Mouse (Mus musculus) layer of hippocampus, postnatal 10 days (tissue): Measurements from ENCODE around the gene Ccr7. TPM values are rescaled to one million over a fixed set of nuclear protein-coding genes. Genes with fewer than 3 reads are reported as not detected.

ENCODE experiments used
- DNase-seq, 2 experiments: peaks; one replicate each; pipeline ENCODE4 v3.0.0; 2021; ENCODE audit warnings: low spot score in 2 of 2
- total RNA-seq, 2 experiments: library from RNA; stranded (reverse); gene quantifications; 2 replicates each; pipeline ENCODE4 v1.2.3; 2021

Gene Ccr7
- total RNA-seq, 2 experiments from 2014 or later = not detected

GRCm38 (mm10) chr11:99153767-99154753 lies 817 bp downstream of the Ccr7 start:
- no peak for DNase-seq

GRCm38 (mm10) chr11:99152323-99153144 lies 2.3 kb downstream of the Ccr7 start:
- no peak for DNase-seq

- no peak for DNase-seq
Observed at GRCm38 (mm10) chr11:99151333-99151930, 3.4 kb downstream of the Ccr7 start.

- DNase-seq = no peak
Observed at GRCm38 (mm10) chr11:99150889-99151288, 4.0 kb downstream of the Ccr7 start.

GRCm38 (mm10) chr11:99149898-99150757 lies 4.7 kb downstream of the Ccr7 start:
- DNase-seq = peak; percentile 87 to 90

- DNase-seq = no peak
Observed at GRCm38 (mm10) chr11:99148896-99149703, 5.8 kb downstream of the Ccr7 start.

GRCm38 (mm10) chr11:99148400-99148799 lies 6.5 kb downstream of the Ccr7 start:
- no peak for DNase-seq

GRCm38 (mm10) chr11:99147920-99148289 lies 7.0 kb downstream of the Ccr7 start:
- DNase-seq = no peak

GRCm38 (mm10) chr11:99147041-99147919 lies 7.6 kb downstream of the Ccr7 start:
- DNase-seq = peak; percentile 44 to 60

GRCm38 (mm10) chr11:99146558-99146957 lies 8.3 kb downstream of the Ccr7 start:
- DNase-seq = no peak

- DNase-seq = no peak
Observed at GRCm38 (mm10) chr11:99145765-99146164, 9.1 kb downstream of the Ccr7 start.

GRCm38 (mm10) chr11:99144940-99145339 lies 9.9 kb downstream of the Ccr7 start:
- DNase-seq = no peak

GRCm38 (mm10) chr11:99144456-99144855 lies 10.4 kb downstream of the Ccr7 start:
- no peak for DNase-seq

GRCm38 (mm10) chr11:99143123-99144082 lies 11.5 kb downstream of the Ccr7 start:
- DNase-seq = no peak

GRCm38 (mm10) chr11:99142493-99143095 lies 12.3 kb downstream of the Ccr7 start:
- peak in 1 of 2 experiments; percentile 24 for DNase-seq

GRCm38 (mm10) chr11:99142046-99142445 lies 12.8 kb downstream of the Ccr7 start:
- no peak for DNase-seq

GRCm38 (mm10) chr11:99141600-99141999 lies 13.3 kb downstream of the Ccr7 start:
- peak in 1 of 2 experiments; percentile 40 for DNase-seq
